Mouse (Mus musculus): ENCODE results near the gene Csrnp2. TPM values are rescaled to one million over a fixed set of nuclear protein-coding genes. Genes with fewer than 3 reads are reported as not detected.

The Csrnp2 gene
- polyA plus RNA-seq, 1 experiment from 2014 or later: 28.1 TPM

DNA sequence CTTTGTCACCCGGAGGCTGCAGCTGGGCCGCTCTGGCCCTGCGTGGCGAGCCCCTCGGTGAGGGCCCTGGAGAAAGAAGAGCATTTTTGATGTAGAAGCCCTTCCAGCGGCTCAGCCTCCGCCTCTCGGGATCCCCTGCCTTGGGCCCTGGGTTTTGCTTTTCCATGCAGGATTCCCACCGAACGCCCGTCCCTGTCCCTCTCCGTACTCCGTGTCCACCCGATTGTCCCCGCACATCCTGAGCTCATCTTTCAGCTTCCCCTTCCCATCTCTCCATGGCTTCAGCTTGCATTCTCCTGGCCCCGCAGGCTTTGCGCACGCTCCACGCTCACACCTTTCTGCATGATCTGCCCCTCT lies 26.1 kb downstream of the Csrnp2 start:
- Histone ChIP-seq H3K9me3 (ENCODE audit: control insufficient read depth, low read length) (no peaks in the 10 kb centered on the region), H3K27ac (replicated peaks; ENCODE audit: low read depth, low read length) (no peak overlapping the region), H3K4me1 (ENCODE audit: control insufficient read depth, insufficient read depth, low read length) (0 out of 2 replicates have a peak, but pooled peaks cover 4% of the 10 kb centered on the region), H3K9ac (ENCODE audit: low read length) (peak overlapping the region; percentile 85), H3K4me2 (ENCODE audit: low read depth, severe bottlenecking) (peak overlapping the region; percentile 84), H3K36me3 (ENCODE audit: control insufficient read depth, insufficient read depth, low read length) (peaks cover 2% of the 10 kb centered on the region; the same call in 1 of the 2 replicates), H3K27me3 (ENCODE audit: control insufficient read depth, insufficient read depth, low read length) (no peaks in the 10 kb centered on the region), H3K4me3 (ENCODE audit: low read depth, low read length) (peak overlapping the region; percentile 78)
- ATAC-seq (ENCODE audit: insufficient number of reproducible peaks, low FRiP score, low TSS enrichment, low read depth) (peak; percentile 52), DNase-seq (ENCODE audit: low spot score) (no peak)
- WGBS: under 1% methylated on average over 17 of the region's 19 CpGs

DNA sequence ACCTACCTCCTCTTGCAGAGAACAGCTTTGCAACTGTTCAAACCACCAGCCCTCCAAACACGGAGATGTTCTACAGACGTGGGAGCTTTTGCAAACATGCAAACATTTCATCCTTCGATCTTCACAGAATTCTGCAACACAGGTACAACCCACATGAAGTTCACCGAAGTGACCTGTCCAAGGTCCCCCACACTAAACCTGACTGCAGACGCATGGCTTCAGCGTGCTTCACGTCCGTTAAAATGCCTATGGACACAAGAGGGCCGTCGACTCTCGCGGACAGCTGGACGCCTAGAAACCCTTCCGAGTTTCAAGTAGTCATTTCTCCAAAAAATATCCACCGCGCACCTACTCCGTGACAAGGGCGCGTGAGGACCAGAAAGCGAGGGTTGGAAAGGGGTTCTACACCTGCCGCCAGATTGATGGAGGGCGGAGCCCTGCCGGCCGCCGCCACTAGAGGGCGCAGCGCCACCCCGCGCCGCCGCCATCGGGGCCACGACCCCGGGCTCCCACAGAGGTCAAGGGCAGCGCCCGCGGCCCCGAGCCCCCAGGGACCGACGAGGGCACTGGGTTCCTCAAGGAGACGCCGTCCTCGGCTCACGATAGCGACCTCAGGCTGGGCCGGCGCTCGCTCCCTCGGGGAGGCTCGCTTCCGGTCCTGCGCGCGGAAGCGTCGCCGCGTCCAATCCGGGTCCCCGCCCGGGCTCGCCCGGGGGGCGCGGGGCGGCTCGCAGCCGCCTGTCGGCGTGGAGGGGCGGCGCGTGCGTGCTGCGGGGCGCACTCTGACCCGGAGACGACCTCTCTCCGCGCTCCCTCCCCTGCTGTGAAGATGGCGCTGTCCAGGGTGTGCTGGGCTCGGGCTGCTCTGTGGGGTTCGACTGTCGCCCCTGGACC lies 26.7 kb downstream of the Csrnp2 start, which contains the start of gene Letmd1:
Gene Letmd1 (plus strand): TSS at position 729 of the 894 bp plus-strand sequence.
- peak within 1 kb of the TSS; percentile 84 for H3K4me2 ChIP-seq (ENCODE audit: low read depth, severe bottlenecking)
- H3K4me3 ChIP-seq (ENCODE audit: low read depth, low read length): peak within 1 kb of the TSS; percentile 78
- peak; percentile 84 for ATAC-seq (ENCODE audit: insufficient number of reproducible peaks, low FRiP score, low TSS enrichment, low read depth)
- no peak within 1 kb of the TSS for H3K27ac ChIP-seq (replicated peaks; ENCODE audit: low read depth, low read length)
- WGBS: 3% methylated on average over 76 of the region's 84 CpGs
- H3K36me3 ChIP-seq (ENCODE audit: control insufficient read depth, insufficient read depth, low read length): peaks cover 2% of the 10 kb centered on the region; the same call in 1 of the 2 replicates
- peak; percentile 86 for DNase-seq (ENCODE audit: low spot score)
- no peaks in the 10 kb centered on the region for H3K27me3 ChIP-seq (ENCODE audit: control insufficient read depth, insufficient read depth, low read length)
- no peaks in the 10 kb centered on the region for H3K9me3 ChIP-seq (ENCODE audit: control insufficient read depth, low read length)
- peak within 1 kb of the TSS; percentile 85 for H3K9ac ChIP-seq (ENCODE audit: low read length)
- 0 out of 2 replicates have a peak, but pooled peaks cover 4% of the 10 kb centered on the region for H3K4me1 ChIP-seq (ENCODE audit: control insufficient read depth, insufficient read depth, low read length)

DNA sequence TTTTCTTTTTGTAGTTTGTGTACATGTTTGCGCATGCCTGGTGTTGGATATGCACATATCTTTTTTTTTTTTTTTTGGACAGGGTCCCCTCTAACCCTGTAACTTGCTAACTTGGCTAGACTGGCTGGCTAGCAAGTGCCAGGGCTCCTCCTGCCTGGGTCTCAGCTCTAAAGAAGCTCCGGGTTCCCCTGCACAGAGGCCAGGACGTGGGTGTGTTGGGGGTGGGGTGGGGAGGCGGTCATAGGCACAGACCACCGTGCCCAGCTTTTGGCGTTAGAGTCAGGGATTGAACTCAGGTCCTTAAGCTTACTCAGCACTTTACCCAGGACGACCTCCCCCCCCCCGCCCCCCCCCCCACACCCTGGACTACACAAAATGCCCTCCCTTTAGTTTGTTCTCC lies 27.6 kb downstream of the Csrnp2 start:
- DNase-seq (ENCODE audit: low spot score): no peak
- Histone ChIP-seq H3K36me3 (ENCODE audit: control insufficient read depth, insufficient read depth, low read length) (peaks cover 2% of the 10 kb centered on the region; the same call in 1 of the 2 replicates), H3K4me2 (ENCODE audit: low read depth, severe bottlenecking) (no peak overlapping the region), H3K27ac (replicated peaks; ENCODE audit: low read depth, low read length) (no peak overlapping the region), H3K27me3 (ENCODE audit: control insufficient read depth, insufficient read depth, low read length) (no peaks in the 10 kb centered on the region), H3K9ac (ENCODE audit: low read length) (no peak overlapping the region), H3K4me3 (ENCODE audit: low read depth, low read length) (no peak overlapping the region), H3K4me1 (ENCODE audit: control insufficient read depth, insufficient read depth, low read length) (0 out of 2 replicates have a peak, but pooled peaks cover 4% of the 10 kb centered on the region), H3K9me3 (ENCODE audit: control insufficient read depth, low read length) (no peaks in the 10 kb centered on the region)
- ATAC-seq (ENCODE audit: insufficient number of reproducible peaks, low FRiP score, low TSS enrichment, low read depth): no peak
- 47% methylated on average over 8 of the region's 8 CpGs for WGBS

DNA sequence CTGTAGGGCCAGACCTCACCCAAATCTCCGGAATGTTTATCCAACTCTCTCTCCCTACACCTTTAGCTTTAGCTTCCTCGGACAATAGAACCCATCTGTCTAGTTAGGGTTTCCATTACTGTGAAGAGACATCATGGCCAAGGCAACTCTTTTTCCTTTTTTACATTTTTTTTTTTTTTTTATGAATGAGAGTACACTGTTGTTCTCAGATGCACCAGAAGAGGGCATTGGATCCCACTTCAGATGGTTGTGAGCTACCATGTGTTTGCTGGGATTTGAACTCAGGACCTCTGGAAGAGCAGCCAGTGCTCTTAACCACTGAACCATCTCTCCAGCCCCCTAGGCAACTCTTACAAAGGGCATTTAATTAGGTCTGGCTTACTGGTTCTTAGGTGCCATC lies 29.9 kb downstream of the Csrnp2 start:
- H3K4me2 ChIP-seq (ENCODE audit: low read depth, severe bottlenecking): no peak overlapping the region
- 88% methylated on average over 2 of the region's 2 CpGs for WGBS
- H3K4me3 ChIP-seq (ENCODE audit: low read depth, low read length): no peak overlapping the region

DNA sequence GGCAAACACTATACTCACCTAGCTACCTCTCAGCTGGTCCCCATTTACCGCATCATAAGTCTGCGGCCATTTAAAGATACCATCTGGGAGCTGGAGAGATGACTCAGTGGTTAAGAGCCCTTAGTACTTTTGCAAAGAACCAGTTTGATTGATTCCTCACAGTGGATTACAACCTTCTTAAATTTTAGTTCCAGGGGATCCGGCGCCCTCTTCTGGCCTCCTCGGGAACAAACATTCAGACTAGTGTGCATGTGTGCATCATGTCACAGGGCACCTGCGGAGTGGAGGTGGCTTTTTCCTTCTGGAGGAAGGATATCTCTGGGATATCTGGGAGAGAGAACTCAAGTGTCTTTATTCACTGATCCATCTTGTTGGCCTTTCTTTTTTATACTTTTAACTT lies 31.6 kb downstream of the Csrnp2 start:
- Histone ChIP-seq H3K27ac (replicated peaks; ENCODE audit: low read depth, low read length) (no peak overlapping the region), H3K4me3 (ENCODE audit: low read depth, low read length) (no peak overlapping the region), H3K9ac (ENCODE audit: low read length) (no peak overlapping the region), H3K36me3 (ENCODE audit: control insufficient read depth, insufficient read depth, low read length) (no peaks in the 10 kb centered on the region), H3K9me3 (ENCODE audit: control insufficient read depth, low read length) (no peaks in the 10 kb centered on the region), H3K4me2 (ENCODE audit: low read depth, severe bottlenecking) (no peak overlapping the region), H3K4me1 (ENCODE audit: control insufficient read depth, insufficient read depth, low read length) (no peaks in the 10 kb centered on the region), H3K27me3 (ENCODE audit: control insufficient read depth, insufficient read depth, low read length) (no peaks in the 10 kb centered on the region)
- DNase-seq (ENCODE audit: low spot score) (peak; percentile 81), ATAC-seq (ENCODE audit: insufficient number of reproducible peaks, low FRiP score, low TSS enrichment, low read depth) (no peak)
- WGBS: 28% methylated on average over 6 of the region's 6 CpGs

More for the DNA sequence above, 29.9 kb downstream of the Csrnp2 start:
- Histone ChIP-seq H3K9me3 (ENCODE audit: control insufficient read depth, low read length) (no peaks in the 10 kb centered on the region), H3K9ac (ENCODE audit: low read length) (no peak overlapping the region), H3K36me3 (ENCODE audit: control insufficient read depth, insufficient read depth, low read length) (no peaks in the 10 kb centered on the region), H3K27ac (replicated peaks; ENCODE audit: low read depth, low read length) (no peak overlapping the region), H3K27me3 (ENCODE audit: control insufficient read depth, insufficient read depth, low read length) (no peaks in the 10 kb centered on the region), H3K4me1 (ENCODE audit: control insufficient read depth, insufficient read depth, low read length) (0 out of 2 replicates have a peak, but pooled peaks cover 4% of the 10 kb centered on the region)
- ATAC-seq (ENCODE audit: insufficient number of reproducible peaks, low FRiP score, low TSS enrichment, low read depth) (no peak), DNase-seq (ENCODE audit: low spot score) (no peak)

DNA sequence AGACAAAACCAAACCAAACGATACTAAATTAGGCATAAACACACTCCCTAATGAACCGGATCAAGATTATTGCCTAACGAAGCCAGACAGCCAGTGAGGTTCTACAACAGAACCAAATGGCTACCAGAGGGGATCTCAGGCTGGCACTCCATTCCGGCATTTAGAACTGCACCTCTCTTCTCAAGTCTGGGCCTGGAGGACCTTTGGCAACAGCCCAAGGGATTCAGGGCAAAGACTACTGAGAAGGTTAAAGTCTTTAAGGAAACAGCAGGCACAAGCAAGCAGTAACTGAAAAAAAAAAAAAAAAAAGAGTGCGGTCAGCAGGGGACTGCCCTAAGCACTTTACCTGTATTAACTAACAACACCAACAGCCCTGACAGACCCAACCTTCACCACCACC lies 33.2 kb downstream of the Csrnp2 start:
- no peaks in the 10 kb centered on the region for H3K4me1 ChIP-seq (ENCODE audit: control insufficient read depth, insufficient read depth, low read length)
- no peak overlapping the region for H3K4me2 ChIP-seq (ENCODE audit: low read depth, severe bottlenecking)
- H3K4me3 ChIP-seq (ENCODE audit: low read depth, low read length): no peak overlapping the region
- H3K9ac ChIP-seq (ENCODE audit: low read length): no peak overlapping the region
- ATAC-seq (ENCODE audit: insufficient number of reproducible peaks, low FRiP score, low TSS enrichment, low read depth) (no peak), DNase-seq (ENCODE audit: low spot score) (no peak)
- no peak overlapping the region for H3K27ac ChIP-seq (replicated peaks; ENCODE audit: low read depth, low read length)
- no peaks in the 10 kb centered on the region for H3K9me3 ChIP-seq (ENCODE audit: control insufficient read depth, low read length)
- 73% methylated on average over 5 of the region's 5 CpGs for WGBS
- 0 out of 2 replicates have a peak, but pooled peaks cover 4% of the 10 kb centered on the region for H3K27me3 ChIP-seq (ENCODE audit: control insufficient read depth, insufficient read depth, low read length)
- no peaks in the 10 kb centered on the region for H3K36me3 ChIP-seq (ENCODE audit: control insufficient read depth, insufficient read depth, low read length)

DNA sequence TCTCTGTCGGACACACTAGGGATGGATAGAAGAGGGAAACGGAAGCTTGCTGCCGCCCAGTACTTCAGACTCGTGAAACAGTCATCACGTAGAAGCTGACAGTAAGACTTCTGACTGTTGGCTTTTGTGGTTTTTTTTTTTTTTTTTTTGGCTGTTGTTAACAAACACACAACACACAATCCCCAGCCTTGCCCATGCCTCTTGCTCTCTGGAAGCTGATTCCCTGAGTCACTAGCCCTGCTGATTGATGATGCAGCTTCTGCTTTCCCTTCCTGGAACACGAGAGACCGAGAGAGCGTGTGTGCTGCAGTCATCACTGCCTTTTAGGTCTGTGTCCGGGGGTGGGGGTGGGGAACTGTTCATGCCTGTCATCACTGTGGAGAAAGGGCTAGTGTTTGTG lies 33.6 kb downstream of the Csrnp2 start:
- no peak overlapping the region for H3K4me3 ChIP-seq (ENCODE audit: low read depth, low read length)
- no peak overlapping the region for H3K27ac ChIP-seq (replicated peaks; ENCODE audit: low read depth, low read length)
- WGBS: 75% methylated on average over 9 of the region's 9 CpGs
- H3K36me3 ChIP-seq (ENCODE audit: control insufficient read depth, insufficient read depth, low read length): no peaks in the 10 kb centered on the region
- 0 out of 2 replicates have a peak, but pooled peaks cover 4% of the 10 kb centered on the region for H3K27me3 ChIP-seq (ENCODE audit: control insufficient read depth, insufficient read depth, low read length)
- no peaks in the 10 kb centered on the region for H3K9me3 ChIP-seq (ENCODE audit: control insufficient read depth, low read length)
- no peak for ATAC-seq (ENCODE audit: insufficient number of reproducible peaks, low FRiP score, low TSS enrichment, low read depth)
- no peaks in the 10 kb centered on the region for H3K4me1 ChIP-seq (ENCODE audit: control insufficient read depth, insufficient read depth, low read length)
- no peak overlapping the region for H3K9ac ChIP-seq (ENCODE audit: low read length)
- H3K4me2 ChIP-seq (ENCODE audit: low read depth, severe bottlenecking): no peak overlapping the region
- DNase-seq (ENCODE audit: low spot score): no peak

DNA sequence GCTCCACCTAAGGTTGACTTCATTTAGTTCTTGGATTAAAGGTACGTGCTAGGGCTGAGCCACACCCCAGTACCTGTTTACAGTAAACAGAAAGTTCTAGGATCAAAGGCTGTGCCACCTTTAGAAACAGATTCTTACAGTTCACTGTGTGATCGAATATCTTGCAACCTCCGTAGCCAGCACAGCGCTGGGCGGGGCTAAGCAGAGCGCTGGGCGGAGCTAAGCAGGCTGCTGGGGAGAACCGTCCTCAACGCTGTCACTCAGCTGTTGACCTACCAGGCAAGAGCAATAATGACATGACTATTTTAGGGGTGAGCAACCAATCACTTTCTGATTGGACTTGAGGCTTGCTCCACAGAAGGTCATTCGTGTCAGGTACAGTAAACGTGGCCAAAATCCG lies 34.3 kb downstream of the Csrnp2 start:
- H3K36me3 ChIP-seq (ENCODE audit: control insufficient read depth, insufficient read depth, low read length): no peaks in the 10 kb centered on the region
- no peak overlapping the region for H3K27ac ChIP-seq (replicated peaks; ENCODE audit: low read depth, low read length)
- no peak for ATAC-seq (ENCODE audit: insufficient number of reproducible peaks, low FRiP score, low TSS enrichment, low read depth)
- H3K4me3 ChIP-seq (ENCODE audit: low read depth, low read length): no peak overlapping the region
- no peaks in the 10 kb centered on the region for H3K4me1 ChIP-seq (ENCODE audit: control insufficient read depth, insufficient read depth, low read length)
- peak overlapping the region; percentile 12; the same call in 1 of the 2 replicates for H3K9ac ChIP-seq (ENCODE audit: low read length)
- DNase-seq (ENCODE audit: low spot score): peak; percentile 49
- H3K27me3 ChIP-seq (ENCODE audit: control insufficient read depth, insufficient read depth, low read length): 0 out of 2 replicates have a peak, but pooled peaks cover 4% of the 10 kb centered on the region
- no peaks in the 10 kb centered on the region for H3K9me3 ChIP-seq (ENCODE audit: control insufficient read depth, low read length)
- peak overlapping the region; percentile 36; the same call in 1 of the 2 replicates for H3K4me2 ChIP-seq (ENCODE audit: low read depth, severe bottlenecking)
- 9% methylated on average over 12 of the region's 12 CpGs for WGBS
